Mouse (Mus musculus) adrenal gland, postnatal 10 days (tissue): Measurements from ENCODE around the gene Wbp2nl. TPM values are rescaled to one million over a fixed set of nuclear protein-coding genes. Genes with fewer than 3 reads are reported as not detected.
"Not testable (repeated sequence)": the region's sequence is repeated elsewhere in the genome, so short reads cannot be mapped to it uniquely, and the experiment has no call there.

Experiments used
- DNase-seq: peaks from one replicate; pipeline ENCODE4 v3.0.0; 2021; ENCODE audit warnings: mixed read lengths
- total RNA-seq, 2 experiments: library from RNA; stranded (reverse); gene quantifications; 2 replicates each; pipeline ENCODE4 v1.2.3; 2021

Gene Wbp2nl
- total RNA-seq, 2 experiments from 2014 or later = 0.48 TPM; not detected in 1

- no peak for DNase-seq
Observed at GRCm38 (mm10) chr15:82348999-82349341, 50.2 kb downstream of the Wbp2nl start.

- DNase-seq = no peak
Observed at GRCm38 (mm10) chr15:82350349-82350748, 51.6 kb downstream of the Wbp2nl start.

- no peak for DNase-seq
Observed at GRCm38 (mm10) chr15:82351480-82351879, 52.7 kb downstream of the Wbp2nl start.

GRCm38 (mm10) chr15:82353078-82353744, 54.5 kb downstream of the Wbp2nl start:
- DNase-seq = peak; percentile 40

GRCm38 (mm10) chr15:82353745-82354113, 55.0 kb downstream of the Wbp2nl start:
- DNase-seq = no peak

GRCm38 (mm10) chr15:82354126-82354945, 55.6 kb downstream of the Wbp2nl start, which contains the start of gene Ndufa6:
TSS of gene Ndufa6 (minus strand) at chr15:82354322.
- DNase-seq = peak; percentile 98

GRCm38 (mm10) chr15:82358431-82359260, 59.9 kb downstream of the Wbp2nl start:
- peak; percentile 44 for DNase-seq

- DNase-seq = no peak
Observed at GRCm38 (mm10) chr15:82361459-82362018, 62.8 kb downstream of the Wbp2nl start.

- no peak for DNase-seq
Observed at GRCm38 (mm10) chr15:82362234-82362633, 63.5 kb downstream of the Wbp2nl start.

GRCm38 (mm10) chr15:82363801-82364200, 65.0 kb downstream of the Wbp2nl start:
- DNase-seq = not testable (repeated sequence)

Other genes starting within 250 kb of the Wbp2nl start
- gene 4930407I10Rik, start 239.8 kb upstream of the Wbp2nl start, total RNA-seq = not detected
- gene Mei1, start 229.0 kb upstream of the Wbp2nl start, total RNA-seq = 1 to 10 TPM in 1 of 2 experiments, under 1 TPM in 1; 0.93 to 2.0 TPM
- 1 to 10 TPM; 8.6 to 8.7 TPM for gene Ccdc134, start 171.0 kb upstream of the Wbp2nl start, total RNA-seq
- 10 to 100 TPM; 44.6 to 47.5 TPM for gene Srebf2, start 151.8 kb upstream of the Wbp2nl start, total RNA-seq
- under 1 TPM; 0.12 to 0.45 TPM for gene Shisa8, start 86.1 kb upstream of the Wbp2nl start, total RNA-seq
- 1 to 10 TPM; 2.1 to 2.7 TPM for gene Tnfrsf13c, start 74.6 kb upstream of the Wbp2nl start, total RNA-seq
- 10 to 100 TPM; 11.7 to 12.0 TPM for gene Cenpm, start 54.2 kb upstream of the Wbp2nl start, total RNA-seq
- under 1 TPM; 0.27 to 1.00 TPM for gene 1500009C09Rik, start 46.6 kb upstream of the Wbp2nl start, total RNA-seq
- 1 to 10 TPM; 3.5 to 6.0 TPM for gene Sept3, start 24.1 kb upstream of the Wbp2nl start, total RNA-seq
- 10 to 100 TPM; 57.0 to 62.5 TPM for gene Naga, start 40.0 kb downstream of the Wbp2nl start, total RNA-seq
- gene Pheta2, start 40.0 kb downstream of the Wbp2nl start, total RNA-seq = 1 to 10 TPM; 3.5 to 3.7 TPM
- gene Smdt1, start 40.0 kb downstream of the Wbp2nl start, total RNA-seq = 100 to 1,000 TPM; 159 to 168 TPM
- 100 to 1,000 TPM; 629 to 669 TPM for gene Ndufa6, start 55.4 kb downstream of the Wbp2nl start, total RNA-seq
- 10 to 100 TPM; 32.2 to 35.4 TPM for gene Cyp2d22, start 81.3 kb downstream of the Wbp2nl start, total RNA-seq
- under 1 TPM in 1 of 2 experiments, not detected in 1; 0.69 TPM for gene Cyp2d11, start 95.1 kb downstream of the Wbp2nl start, total RNA-seq
- gene Cyp2d10, start 108.2 kb downstream of the Wbp2nl start, total RNA-seq = 10 to 100 TPM; 28.6 to 68.7 TPM
- gene Cyp2d9, start 134.5 kb downstream of the Wbp2nl start, total RNA-seq = 1 to 10 TPM; 5.8 to 9.9 TPM